Mouse (Mus musculus) gastrocnemius, adult 8-10 months (tissue): ENCODE data around the gene Plk3. TPM values are rescaled to one million over a fixed set of nuclear protein-coding genes. Genes with fewer than 3 reads are reported as not detected.
"Not testable (repeated sequence)": the region's sequence is repeated elsewhere in the genome, so short reads cannot be mapped to it uniquely, and the experiment has no call there.

Source experiments
- DNase-seq, 2 experiments: peaks; one replicate each; pipeline ENCODE4 v3.0.0; 2022; ENCODE audit warnings: low spot score in 2 of 2
- total RNA-seq, 4 experiments: library from RNA; stranded (reverse); gene quantifications; 2 replicates each; pipeline ENCODE4 v1.2.4; 2022

Plk3 gene
- under 1 TPM; 0.29 to 0.89 (median 0.46) TPM for total RNA-seq

GRCm38 (mm10) chr4:117133817-117134600, at the start of gene Plk3:
Plk3 (minus strand) TSS chr4:117133963.
- DNase-seq = peak; percentile 94 to 95

- not testable (repeated sequence) for DNase-seq
Observed at GRCm38 (mm10) chr4:117182759-117183096, 49.0 kb upstream of the Plk3 start.

DNA sequence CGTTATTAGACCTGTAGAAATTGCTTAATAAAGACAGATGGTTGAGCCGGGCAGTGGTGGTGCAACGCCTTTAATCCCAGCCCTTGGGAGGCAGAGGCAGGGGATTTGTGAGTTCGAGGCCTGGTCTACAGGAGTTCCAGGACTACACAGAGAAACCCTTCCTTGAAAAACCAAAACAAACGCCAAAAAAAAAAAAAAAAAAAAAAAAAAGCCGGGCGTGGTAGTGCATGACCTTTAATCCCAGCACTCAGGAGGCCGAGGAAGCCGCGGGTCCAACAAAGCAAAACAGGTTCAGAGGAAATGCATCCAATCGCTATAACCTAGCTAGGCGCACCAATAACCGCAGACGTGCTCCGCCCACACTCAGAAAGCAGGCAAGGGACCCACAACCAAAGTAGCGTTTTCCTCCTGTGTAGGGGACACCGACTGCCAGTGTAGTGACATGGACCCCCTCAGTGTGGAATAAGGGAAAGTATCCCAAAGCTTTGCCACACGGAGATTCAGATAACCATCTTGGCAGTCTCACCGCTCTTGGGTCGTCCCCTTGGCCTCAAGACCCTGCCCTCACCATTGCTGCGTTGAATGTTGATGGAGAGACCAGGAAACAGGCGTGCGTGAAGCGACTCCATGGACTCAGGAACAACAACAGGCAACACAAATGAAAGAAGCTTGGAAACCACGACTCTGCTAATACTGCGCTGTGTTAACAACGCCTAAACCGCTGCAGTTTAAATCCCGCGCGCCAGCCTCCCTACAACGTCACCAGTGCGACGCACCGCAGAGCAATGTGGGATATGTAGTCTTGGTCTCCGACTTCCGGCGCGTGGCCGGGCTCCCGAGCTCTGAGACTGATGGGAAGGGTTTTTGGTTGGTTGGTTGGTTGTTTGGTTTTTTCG, 48.3 kb upstream of the Plk3 start, which contains the start of gene Kif2c:
TSS of gene Kif2c (minus strand) at position 777 of the 896 bp plus-strand sequence.
- peak; percentile 80 to 87 for DNase-seq

- DNase-seq = no peak
Observed at GRCm38 (mm10) chr4:117169936-117170335, 36.2 kb upstream of the Plk3 start.

GRCm38 (mm10) chr4:117161183-117161582, 27.4 kb upstream of the Plk3 start:
- no peak for DNase-seq

DNA sequence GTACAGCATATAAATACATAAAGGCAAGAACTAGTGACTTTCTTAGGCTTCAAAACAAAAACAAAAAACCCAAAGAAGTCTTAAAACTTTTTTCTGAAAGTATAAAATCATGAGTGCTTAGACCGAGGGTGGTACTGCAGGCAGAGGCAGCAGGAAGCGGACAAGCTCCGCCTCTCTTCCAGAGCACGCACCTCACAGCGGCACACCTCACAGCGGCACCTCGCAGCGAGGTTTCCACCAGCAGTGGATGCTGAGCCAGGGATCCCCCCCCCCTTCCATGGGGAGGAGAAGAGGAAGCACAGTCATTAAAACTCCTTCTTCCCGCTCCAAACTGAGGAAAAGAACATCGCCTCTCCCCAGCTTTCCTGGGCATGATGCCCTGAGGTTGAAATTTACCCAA, 25.9 kb upstream of the Plk3 start:
- DNase-seq = no peak

GRCm38 (mm10) chr4:117156372-117156771, 22.6 kb upstream of the Plk3 start:
- no peak for DNase-seq

DNA sequence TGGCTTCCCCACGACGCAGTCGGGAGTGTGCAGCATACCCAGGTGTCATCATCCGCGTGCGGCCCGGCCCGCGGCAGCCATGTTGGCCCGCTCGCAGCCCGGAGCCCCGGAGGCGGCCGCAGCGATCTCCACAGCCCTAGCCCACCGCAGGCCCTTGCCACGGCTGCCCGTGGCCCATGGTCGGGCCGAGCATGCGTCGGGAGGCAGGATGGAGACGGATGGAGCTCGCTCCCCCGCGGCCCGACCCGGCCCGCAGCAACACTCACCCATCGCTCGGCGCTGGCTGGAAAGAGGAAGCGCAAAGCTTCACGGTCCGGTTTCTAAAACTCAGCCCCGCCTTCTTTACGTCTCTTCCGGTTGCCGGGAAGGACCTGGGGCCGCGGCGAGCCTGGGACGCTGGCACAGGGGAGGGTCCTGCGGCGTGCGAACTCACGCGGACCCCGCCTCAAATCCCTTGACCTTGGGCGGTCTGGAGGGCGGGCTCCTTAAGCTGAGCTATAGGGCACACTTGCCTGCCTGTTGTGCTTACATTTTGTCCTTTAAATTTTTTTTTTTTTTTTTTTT, 22.1 kb upstream of the Plk3 start, which contains the start of gene Rps8:
TSS of gene Rps8 (minus strand) at position 452 of the 564 bp plus-strand sequence.
- peak; percentile 72 to 76 for DNase-seq

DNA sequence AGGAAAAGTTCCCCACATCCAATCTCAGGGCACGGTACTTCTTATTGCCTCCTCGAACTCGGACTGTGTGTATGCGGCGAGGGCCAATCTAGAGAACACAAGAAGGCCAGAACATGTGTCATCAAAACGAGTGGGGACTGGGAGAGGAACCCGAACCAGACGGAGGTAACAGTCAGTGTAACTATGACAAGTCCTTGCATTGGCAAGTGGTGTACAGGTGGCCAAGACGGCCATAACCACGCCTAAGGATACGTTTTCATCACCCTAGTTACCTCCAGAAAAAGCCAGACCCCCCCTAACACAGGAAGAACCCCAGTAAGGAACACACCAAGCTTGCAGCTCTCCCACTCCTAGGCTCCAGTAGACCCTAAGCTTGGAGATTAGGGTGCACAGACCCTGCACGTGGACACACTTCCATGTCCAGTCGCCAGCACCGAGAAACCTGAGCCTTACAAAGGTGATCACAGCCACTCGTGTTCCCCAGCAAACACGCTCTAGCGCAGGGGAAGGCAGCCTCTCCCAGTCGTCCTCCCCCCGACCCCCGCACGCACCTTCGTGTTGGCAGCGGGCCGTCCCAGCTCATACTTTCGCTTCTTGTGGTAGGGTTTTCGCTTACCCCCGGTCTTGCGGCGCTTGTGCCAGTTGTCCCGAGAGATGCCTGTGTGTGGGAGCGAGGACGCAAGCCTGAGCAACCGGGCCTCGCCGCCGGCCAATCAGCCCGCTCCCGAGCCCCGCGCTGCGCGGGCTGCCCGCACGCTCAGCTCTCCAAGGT, 21.4 kb upstream of the Plk3 start:
- no peak for DNase-seq

GRCm38 (mm10) chr4:117152714-117153113, 19.0 kb upstream of the Plk3 start:
- DNase-seq = no peak

DNA sequence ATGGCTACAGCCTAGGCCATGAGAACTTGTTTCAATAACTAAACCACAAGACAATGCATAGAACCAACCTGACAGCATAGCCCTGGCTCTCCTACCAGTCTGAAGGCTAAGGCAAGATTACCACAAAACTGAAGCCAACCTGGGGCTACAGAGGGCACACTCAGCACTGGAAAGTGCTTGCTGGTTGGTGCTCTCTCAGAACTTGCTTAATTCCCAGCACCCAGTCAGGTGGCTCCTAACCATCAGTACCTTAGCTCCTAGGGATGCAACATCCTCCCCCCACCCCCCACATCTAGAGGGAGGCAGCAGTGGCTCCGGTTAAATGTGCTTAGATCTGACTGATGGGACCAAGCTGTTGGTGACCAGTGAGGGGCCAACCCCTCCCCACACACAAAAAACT, 17.7 kb upstream of the Plk3 start:
- no peak for DNase-seq

GRCm38 (mm10) chr4:117150212-117150733, 16.5 kb upstream of the Plk3 start:
- DNase-seq = no peak

- DNase-seq = no peak
Observed at GRCm38 (mm10) chr4:117149291-117150211, 15.8 kb upstream of the Plk3 start.

- DNase-seq = no peak
Observed at GRCm38 (mm10) chr4:117148815-117149214, 15.1 kb upstream of the Plk3 start.

- no peak for DNase-seq
Observed at GRCm38 (mm10) chr4:117148047-117148713, 14.4 kb upstream of the Plk3 start.

GRCm38 (mm10) chr4:117146176-117146575, 12.4 kb upstream of the Plk3 start:
- DNase-seq = peak; percentile 81

GRCm38 (mm10) chr4:117145248-117145647, 11.5 kb upstream of the Plk3 start:
- no peak for DNase-seq

- no peak for DNase-seq
Observed at GRCm38 (mm10) chr4:117143023-117143422, 9.3 kb upstream of the Plk3 start.

DNA sequence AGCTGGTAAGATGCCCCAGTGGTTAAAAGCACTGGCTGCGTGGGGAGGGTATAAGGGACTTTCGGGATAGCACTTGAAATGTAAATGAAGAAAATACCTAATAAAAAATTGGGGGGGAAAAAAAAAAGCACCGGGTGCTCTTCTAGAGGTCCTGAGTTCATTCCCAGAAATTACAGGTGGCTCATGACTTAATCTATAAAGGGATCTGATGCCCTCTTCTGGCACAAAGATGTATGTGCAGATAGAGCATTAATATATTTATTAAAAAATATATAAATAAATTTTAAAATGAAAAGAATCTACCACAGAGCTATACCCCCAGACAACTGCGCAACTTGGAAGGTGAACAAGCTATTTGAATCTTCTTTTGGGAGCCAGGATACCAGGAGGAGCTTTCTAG, 6.8 kb upstream of the Plk3 start:
- no peak for DNase-seq
